Mouse (Mus musculus): Measurements from ENCODE around the gene Sgcb.

- TF ChIP-seq POLR2A (IDR thresholded peaks at IDR 0.05; ENCODE audit: extremely low read depth, insufficient read depth, low read length) (no peak), CTCF (IDR thresholded peaks at IDR 0.05; ENCODE audit: extremely low read depth, insufficient read depth, low read length) (no peak)
These were observed 47.6 kb downstream of the Sgcb start for GRCm38 (mm10) chr5:73599991-73600390.
